Mouse (Mus musculus) G1E (cell line): Measurements from ENCODE around the gene Arid3a. TPM values are rescaled to one million over a fixed set of nuclear protein-coding genes. Genes with fewer than 3 reads are reported as not detected.

Experiments used
- ATAC-seq: 2 replicates; pipeline ENCODE4 v1.8.0; 2016; ENCODE audit warnings: mild to moderate bottlenecking; ENCODE audit not compliant: insufficient number of reproducible peaks, poor library complexity, low FRiP score, severe bottlenecking; ENCODE audit errors: extremely low read depth
- DNase-seq: peaks from one replicate; pipeline ENCODE4 v3.0.0; 2012; ENCODE audit warnings: low spot score
- H3K27me3 ChIP-seq: 2 replicates; pipeline ENCODE4 v1.6.1; 2012; ENCODE audit warnings: mild to moderate bottlenecking, low read length, inconsistent platforms; ENCODE audit not compliant: insufficient read depth
- H3K36me3 ChIP-seq: replicated peaks from 2 replicates; pipeline ENCODE3; 2012; ENCODE audit warnings: mild to moderate bottlenecking, inconsistent platforms
- H3K4me1 ChIP-seq: 2 replicates; pipeline ENCODE4 v1.6.1; 2012; ENCODE audit warnings: low read depth, low read length, inconsistent platforms, mixed read lengths; ENCODE audit not compliant: insufficient read depth
- H3K4me3 ChIP-seq: 2 replicates; pipeline ENCODE4 v1.5.1; 2012; ENCODE audit warnings: low read depth, mild to moderate bottlenecking, inconsistent platforms, low read length, moderate library complexity, mixed read lengths
- H3K9me3 ChIP-seq: replicated peaks from 2 replicates; pipeline ENCODE4 v1.6.1; 2012; ENCODE audit warnings: inconsistent platforms
- CTCF ChIP-seq: IDR thresholded peaks from 2 replicates; pipeline ENCODE4 v1.5.1; 2012; ENCODE audit warnings: low read depth, low read length, inconsistent platforms, mixed read lengths
- GATA1 ChIP-seq: IDR thresholded peaks from 2 replicates; pipeline ENCODE4 v1.6.1; 2012; ENCODE audit warnings: borderline replicate concordance, low read length, inconsistent platforms, mixed read lengths
- GATA2 ChIP-seq: IDR thresholded peaks from 2 replicates; pipeline ENCODE4 v1.6.1; 2012; ENCODE audit warnings: low read depth, low read length, inconsistent platforms, borderline replicate concordance
- POLR2AphosphoS5 ChIP-seq: IDR thresholded peaks from 2 replicates; pipeline ENCODE4 v1.6.1; 2012; ENCODE audit warnings: low read depth, low read length, inconsistent platforms; ENCODE audit not compliant: insufficient replicate concordance
- TAL1 ChIP-seq: conservative IDR thresholded peaks from 2 replicates; pipeline ENCODE4 v1.6.1; 2012; ENCODE audit warnings: low read depth, low read length, inconsistent platforms, mixed read lengths
- polyA plus RNA-seq: library from polyadenylated mRNA; stranded (reverse); fragments of >175 nt; gene quantifications from 2 replicates; pipeline ENCODE4 v1.2.3, GENCODE M21; 2012
- total RNA-seq, 2 experiments: library from RNA; stranded (forward) in 1 of 2; stranded (reverse) in 1 of 2; fragments of 200-1000 nt in 1 of 2; fragments of >200 nt in 1 of 2; fragmentation: Nextera tagmentation in 1 of 2; gene quantifications; 2 replicates each; pipeline ENCODE4 v1.2.3; 2014 to 2017

The Arid3a gene
- total and polyA plus RNA-seq, 3 experiments = 32.8 to 164 (median 35.4) TPM

DNA sequence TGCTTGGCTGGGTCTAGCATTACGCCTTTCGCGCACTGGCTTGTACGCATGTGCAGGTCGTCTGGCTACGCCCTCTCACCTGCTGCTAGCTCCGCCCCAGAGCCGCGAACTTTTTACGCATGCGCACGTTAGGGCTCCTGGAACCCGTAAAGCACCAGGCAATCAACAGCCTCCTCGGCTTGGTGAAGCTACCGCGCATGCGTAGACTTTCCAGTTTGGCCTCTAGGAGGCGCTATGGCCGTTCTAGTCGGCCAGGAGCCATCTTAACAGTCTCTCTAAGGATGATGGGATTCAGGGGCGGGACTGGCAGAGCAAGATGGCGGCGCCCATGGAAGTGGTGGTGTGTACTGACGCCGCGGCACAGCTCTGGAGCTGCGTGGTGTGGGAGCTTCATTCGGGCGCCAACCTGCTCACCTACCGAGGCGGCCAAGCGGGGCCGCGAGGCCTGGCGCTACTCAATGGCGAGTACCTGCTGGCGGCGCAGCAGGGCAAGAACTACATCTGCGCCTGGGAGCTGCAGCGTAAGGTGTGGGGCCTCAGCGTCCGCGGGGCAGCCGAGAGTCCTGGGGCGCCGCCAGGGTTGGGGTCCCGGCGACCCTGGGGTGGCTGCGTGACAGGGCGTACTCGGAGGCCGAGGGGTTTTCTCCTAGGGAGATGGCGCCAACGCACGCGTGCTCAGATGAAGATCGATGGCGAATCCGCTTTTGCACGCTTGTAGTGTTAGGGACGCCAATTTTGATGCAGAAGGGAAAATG lies 33.2 kb downstream of the Arid3a start, which contains the start of gene Wdr18:
Wdr18 (plus strand) TSS at position 306 of the 755 bp plus-strand sequence.
- ATAC-seq (peak; percentile 93), DNase-seq (peak; percentile 94)
- peak within 1 kb of the TSS; percentile 96 for H3K4me3 ChIP-seq
- peaks cover 7% of the 10 kb centered on the region; the same call in 1 of the 2 replicates for H3K27me3 ChIP-seq
- H3K36me3 ChIP-seq = peaks cover 47% of the 10 kb centered on the region
- no peaks in the 10 kb centered on the region for H3K9me3 ChIP-seq
- peaks cover 50% of the 10 kb centered on the region for H3K4me1 ChIP-seq
- TF ChIP-seq CTCF (peak; percentile 79), TAL1 (no peak)

- DNase-seq (no peak), ATAC-seq (no peak)
- H3K4me1 ChIP-seq = peaks cover 53% of the 10 kb centered on the region
- H3K27me3 ChIP-seq = peaks cover 5% of the 10 kb centered on the region; the same call in 1 of the 2 replicates
- peaks cover 52% of the 10 kb centered on the region for H3K36me3 ChIP-seq
- peak overlapping the region; percentile 96 for H3K4me3 ChIP-seq
- no peak for TF ChIP-seq POLR2AphosphoS5
- no peak for TF ChIP-seq GATA1
- TF ChIP-seq CTCF = no peak
- no peak for TF ChIP-seq GATA2
- no peak for TF ChIP-seq TAL1
- no peaks in the 10 kb centered on the region for H3K9me3 ChIP-seq
These were observed 33.9 kb downstream of the Arid3a start for GRCm38 (mm10) chr10:79960671-79961294.

DNA sequence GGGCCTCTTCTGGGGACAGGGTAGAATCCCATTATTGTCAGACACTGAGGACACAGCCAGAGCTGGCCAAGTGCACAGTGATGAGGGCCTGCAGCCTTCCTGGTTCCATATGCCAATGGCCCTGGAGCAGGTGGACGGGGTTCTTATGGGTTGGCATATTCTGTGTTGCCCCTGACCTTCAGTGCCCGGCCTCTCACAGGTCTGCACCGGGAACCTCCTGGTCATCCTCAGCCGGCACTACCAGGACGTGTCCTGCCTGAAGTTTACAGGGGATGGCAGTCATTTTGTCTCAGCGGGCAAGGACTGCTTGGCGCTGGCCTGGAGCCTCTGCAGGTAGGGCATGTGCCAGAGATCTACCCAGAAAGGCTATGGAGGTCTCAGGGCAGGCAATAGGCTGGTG lies 37.9 kb downstream of the Arid3a start:
- Histone ChIP-seq H3K4me3 (no peak overlapping the region), H3K27me3 (no peaks in the 10 kb centered on the region), H3K4me1 (peaks cover 64% of the 10 kb centered on the region), H3K36me3 (peaks cover 91% of the 10 kb centered on the region), H3K9me3 (no peaks in the 10 kb centered on the region)
- ATAC-seq = no peak
- no peak for DNase-seq
- TF ChIP-seq TAL1 = no peak
- no peak for TF ChIP-seq CTCF
- TF ChIP-seq GATA2 = no peak

DNA sequence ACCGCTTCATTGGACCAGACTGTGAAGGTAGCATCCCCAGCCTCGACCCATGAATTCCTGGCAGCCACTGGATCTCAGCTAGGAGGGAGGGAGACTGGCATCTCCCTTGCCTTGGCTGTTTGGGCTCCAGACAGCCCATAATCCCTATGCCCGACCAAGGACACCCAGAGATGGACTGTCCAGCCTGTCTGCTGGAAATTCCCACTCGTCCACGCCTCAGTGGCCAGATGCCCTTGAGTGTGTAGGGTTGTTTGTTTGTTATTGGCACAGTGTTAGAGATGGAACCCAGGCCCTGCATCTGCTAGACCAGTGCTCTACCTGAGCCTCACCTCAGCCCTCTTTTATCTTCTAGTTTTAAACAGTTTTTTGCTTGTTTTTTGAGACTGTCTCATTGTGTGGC lies 38.5 kb downstream of the Arid3a start:
- H3K9me3 ChIP-seq = no peaks in the 10 kb centered on the region

DNA sequence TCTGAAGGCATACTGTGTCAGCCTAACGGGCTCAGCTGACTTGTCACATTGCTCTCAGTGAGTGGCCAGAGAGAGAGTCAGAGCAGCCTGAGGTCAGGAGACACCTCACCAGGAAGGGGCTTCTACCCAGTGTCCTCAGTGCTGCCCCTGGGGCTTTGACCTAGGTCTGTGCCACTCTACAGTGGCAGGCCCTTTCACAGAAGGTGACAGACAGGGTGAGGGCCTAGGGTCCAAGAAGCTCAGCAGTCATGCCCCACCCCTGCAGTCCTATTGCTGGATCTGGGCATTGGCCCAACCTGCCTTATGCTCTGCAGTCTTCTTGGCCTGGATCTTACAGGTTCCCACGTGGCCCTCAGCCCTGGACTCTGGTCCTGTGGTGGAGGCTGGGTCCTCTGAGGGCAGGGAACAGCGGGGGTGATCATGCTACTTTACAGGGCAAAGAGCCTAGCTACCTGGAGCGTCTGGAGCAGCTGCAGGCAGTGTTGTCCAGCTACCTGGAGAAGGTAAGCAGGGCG lies 40.1 kb downstream of the Arid3a start:
- Histone ChIP-seq H3K27me3 (peaks cover 3% of the 10 kb centered on the region; the same call in 1 of the 2 replicates), H3K4me1 (peaks cover 51% of the 10 kb centered on the region), H3K4me3 (no peak overlapping the region), H3K9me3 (no peaks in the 10 kb centered on the region), H3K36me3 (peaks cover 84% of the 10 kb centered on the region)
- ATAC-seq = no peak
- TF ChIP-seq GATA2 (no peak), CTCF (no peak), GATA1 (no peak), POLR2AphosphoS5 (no peak), TAL1 (no peak)
- DNase-seq = no peak

More for the DNA sequence above, 38.5 kb downstream of the Arid3a start:
- Histone ChIP-seq H3K4me3 (no peak overlapping the region), H3K27me3 (no peaks in the 10 kb centered on the region), H3K4me1 (peaks cover 64% of the 10 kb centered on the region), H3K36me3 (peaks cover 92% of the 10 kb centered on the region)
- TF ChIP-seq POLR2AphosphoS5 = no peak
- TF ChIP-seq GATA1 = no peak
- TF ChIP-seq GATA2 = no peak
- no peak for TF ChIP-seq CTCF
- no peak for TF ChIP-seq TAL1
- ATAC-seq (no peak), DNase-seq (no peak)

DNA sequence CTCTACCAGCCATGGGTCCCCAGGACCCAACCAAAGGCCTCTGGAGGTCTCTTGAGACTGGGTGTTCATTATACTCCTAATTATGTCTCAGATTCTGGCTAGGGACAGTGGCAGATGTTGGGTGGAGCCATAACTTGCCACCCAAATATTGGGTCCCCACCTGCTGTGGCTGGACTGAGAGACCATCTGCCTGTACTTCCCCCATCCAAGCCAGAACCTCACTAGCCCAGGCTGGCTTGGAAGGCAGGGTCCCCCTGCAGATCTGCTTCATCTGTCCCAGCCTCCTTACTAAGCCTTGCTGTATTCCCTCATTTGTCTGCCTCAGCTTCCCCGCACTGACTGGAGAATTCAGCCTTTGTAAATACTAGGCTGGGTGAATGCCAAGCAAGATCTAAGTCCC lies 41.3 kb downstream of the Arid3a start:
- H3K27me3 ChIP-seq = peaks cover 7% of the 10 kb centered on the region; the same call in 1 of the 2 replicates
- H3K4me3 ChIP-seq = no peak overlapping the region
- H3K36me3 ChIP-seq = peaks cover 79% of the 10 kb centered on the region
- DNase-seq (no peak), ATAC-seq (no peak)
- no peaks in the 10 kb centered on the region for H3K9me3 ChIP-seq
- TF ChIP-seq GATA2 (no peak), POLR2AphosphoS5 (no peak), GATA1 (no peak), CTCF (no peak), TAL1 (no peak)
- H3K4me1 ChIP-seq = peaks cover 41% of the 10 kb centered on the region
